Comparison of ENCODE assay signal across 12 mouse cellular contexts in genomic region chr2:154933884-154934283, GRCm38 (mm10). TPM values are rescaled to one million over a fixed set of nuclear protein-coding genes. Genes with fewer than 3 reads are reported as not detected.
DNase-seq lines count a peak whose midpoint lies in the region; ATAC-seq and TF ChIP-seq lines count a peak whose summit lies in the region.
"Had no signal": no experiment of that assay in that cellular context is flagged by ENCODE, and none has a peak within 500 bp of the region (broad histone marks: within the 10 kb centered on the region; RNA-seq: fewer than 3 reads in every experiment).

No protein-coding gene starts in this region.

- no peak overlapping the region for H3K4me3 ChIP-seq in hindbrain, embryonic 14.5 days (replicated peaks; ENCODE audit: low read length)
- H3K4me3 ChIP-seq in hindbrain, embryonic 10.5 days, result no peak overlapping the region
- H3K4me3 ChIP-seq in midbrain, postnatal 0 days (ENCODE audit: low read depth, low read length), result no peak overlapping the region
- H3K4me3 ChIP-seq in midbrain, embryonic 13.5 days (replicated peaks), result no peak overlapping the region
- H3K4me3 ChIP-seq: heart, embryonic 13.5 days; liver, embryonic 13.5 days; megakaryocyte, embryonic 14.5 days; neural tube, embryonic 15.5 days had no signal

- no peaks in the 10 kb centered on the region for H3K4me1 ChIP-seq in hindbrain, embryonic 14.5 days (replicated peaks; ENCODE audit: control insufficient read depth, insufficient read depth, low read length)
- no peaks in the 10 kb centered on the region for H3K4me1 ChIP-seq in hindbrain, embryonic 10.5 days (replicated peaks)
- no peaks in the 10 kb centered on the region for H3K4me1 ChIP-seq in midbrain, postnatal 0 days (ENCODE audit: insufficient read depth, low read length)
- no peaks in the 10 kb centered on the region for H3K4me1 ChIP-seq in midbrain, embryonic 13.5 days (replicated peaks)
- H3K4me1 ChIP-seq: heart, embryonic 13.5 days; liver, embryonic 13.5 days; megakaryocyte, embryonic 14.5 days; neural tube, embryonic 15.5 days had no signal

- peak; percentile 53 for DNase-seq in hindbrain, embryonic 14.5 days (ENCODE audit: low spot score)
- no peak for DNase-seq in hindbrain, embryonic 10.5 days (ENCODE audit: low spot score)
- peak; percentile 61 for DNase-seq in midbrain, postnatal 0 days (ENCODE audit: low spot score)
- DNase-seq in thymus, postnatal 25 days, result peak; percentile 6
- no peak for DNase-seq in cerebellum, postnatal 36 days
- DNase-seq: kidney, adult 11 months; liver, embryonic 13.5 days had no signal

- 72% methylated on average over 4 of the region's 4 CpGs for WGBS in hindbrain, embryonic 14.5 days
- 78% methylated on average over 4 of the region's 4 CpGs for WGBS in hindbrain, embryonic 10.5 days
- WGBS in midbrain, postnatal 0 days, result 42% methylated on average over 4 of the region's 4 CpGs
- 65% methylated on average over 4 of the region's 4 CpGs for whole genome bisulfite sequencing in midbrain, embryonic 13.5 days

- H3K27ac ChIP-seq in hindbrain, embryonic 14.5 days, result no peak overlapping the region
- H3K27ac ChIP-seq in hindbrain, embryonic 10.5 days, result no peak overlapping the region
- H3K27ac ChIP-seq in midbrain, postnatal 0 days (ENCODE audit: low read depth, low read length), result no peak overlapping the region
- no peak overlapping the region for H3K27ac ChIP-seq in midbrain, embryonic 13.5 days
- H3K27ac ChIP-seq: heart, embryonic 13.5 days; liver, embryonic 13.5 days; neural tube, embryonic 15.5 days had no signal

- H3K36me3 ChIP-seq in hindbrain, embryonic 14.5 days (replicated peaks; ENCODE audit: control insufficient read depth, insufficient read depth), result no peaks in the 10 kb centered on the region
- H3K36me3 ChIP-seq in hindbrain, embryonic 10.5 days, result no peaks in the 10 kb centered on the region
- H3K36me3 ChIP-seq in midbrain, postnatal 0 days (ENCODE audit: insufficient read depth, low read length), result no peaks in the 10 kb centered on the region
- H3K36me3 ChIP-seq in midbrain, embryonic 13.5 days, result no peaks in the 10 kb centered on the region
- H3K36me3 ChIP-seq: heart, embryonic 13.5 days; liver, embryonic 13.5 days; neural tube, embryonic 15.5 days had no signal

- no peak overlapping the region for H3K4me2 ChIP-seq in hindbrain, embryonic 14.5 days (replicated peaks)
- H3K4me2 ChIP-seq in midbrain, postnatal 0 days (ENCODE audit: low read depth, low read length, poor library complexity, severe bottlenecking), result no peak overlapping the region
- no peak overlapping the region for H3K4me2 ChIP-seq in midbrain, embryonic 13.5 days (replicated peaks)
- H3K4me2 ChIP-seq: heart, embryonic 13.5 days; liver, embryonic 13.5 days; neural tube, embryonic 15.5 days had no signal

- H3K9me3 ChIP-seq in hindbrain, embryonic 14.5 days (ENCODE audit: control insufficient read depth, low read length), result no peaks in the 10 kb centered on the region
- H3K9me3 ChIP-seq in hindbrain, embryonic 10.5 days, result no peaks in the 10 kb centered on the region
- no peaks in the 10 kb centered on the region for H3K9me3 ChIP-seq in midbrain, postnatal 0 days (ENCODE audit: low read length)
- H3K9me3 ChIP-seq in midbrain, embryonic 13.5 days, result no peaks in the 10 kb centered on the region
- H3K9me3 ChIP-seq: heart, embryonic 13.5 days; liver, embryonic 13.5 days; neural tube, embryonic 15.5 days had no signal

- no peak overlapping the region for H3K9ac ChIP-seq in hindbrain, embryonic 14.5 days
- H3K9ac ChIP-seq in midbrain, postnatal 0 days (replicated peaks; ENCODE audit: low read length, poor library complexity, severe bottlenecking), result no peak overlapping the region
- no peak overlapping the region for H3K9ac ChIP-seq in midbrain, embryonic 13.5 days (replicated peaks)
- H3K9ac ChIP-seq: heart, embryonic 13.5 days; liver, embryonic 13.5 days; neural tube, embryonic 15.5 days had no signal

- ATAC-seq in hindbrain, embryonic 14.5 days (ENCODE audit: low FRiP score), result no peak
- no peak for ATAC-seq in midbrain, postnatal 0 days (ENCODE audit: low FRiP score)
- no peak for ATAC-seq in midbrain, embryonic 13.5 days
- ATAC-seq in common myeloid progenitor, adult 5-6 weeks (replicated peaks; ENCODE audit: low read depth, poor library complexity, severe bottlenecking), result peak; percentile 65; the same call in 1 of the 2 replicates

- peak; percentile 68 for TF ChIP-seq CTCF in midbrain, postnatal 0 days (IDR thresholded peaks at IDR 0.05)

- no peaks in the 10 kb centered on the region; the same call in 1 of the 2 replicates for H3K27me3 ChIP-seq in hindbrain, embryonic 14.5 days (ENCODE audit: control insufficient read depth, insufficient read depth, low read length)
- H3K27me3 ChIP-seq in hindbrain, embryonic 10.5 days (ENCODE audit: insufficient read depth, poor library complexity, severe bottlenecking), result no peaks in the 10 kb centered on the region; the same call in 1 of the 2 replicates
- no peaks in the 10 kb centered on the region for H3K27me3 ChIP-seq in midbrain, postnatal 0 days (ENCODE audit: insufficient read depth, low read length)
- H3K27me3 ChIP-seq in midbrain, embryonic 13.5 days, result peaks cover 5% of the 10 kb centered on the region; the same call in 1 of the 2 replicates

RNA-seq across cellular contexts. Expression of gene Eif2s2, which starts 41.1 kb away (rescaled TPM):
- polyA plus RNA-seq in hindbrain, embryonic 14.5 days (2014; fragmentation: Nextera tagmentation; extraction: Ambion mirVana), result 72.7 and 74.2 TPM in 2 replicates
- 74.1 and 109 TPM in 2 replicates for polyA plus RNA-seq in hindbrain, embryonic 10.5 days (2016; fragmentation: Nextera tagmentation; extraction: Ambion mirVana)
- 47.8 and 58.1 TPM in 2 replicates for total RNA-seq in midbrain, postnatal 0 days (2014; rRNA removed)
- 101 and 114 TPM in 2 replicates for polyA plus RNA-seq in midbrain, postnatal 0 days (2015; fragmentation: Nextera tagmentation; extraction: Ambion mirVana)
- 84.0 and 88.6 TPM in 2 replicates for polyA plus RNA-seq in midbrain, embryonic 13.5 days (2015; fragmentation: Nextera tagmentation; extraction: Ambion mirVana)
- 222 and 224 TPM in 2 replicates for total RNA-seq in common myeloid progenitor, adult 5-6 weeks (2017)

Comparison
In these comparisons a context has a peak if more than half of its experiments do, and no peak if none do; other contexts are left out.
1. DNase-seq: peak in hindbrain, embryonic 14.5 days (single experiment), midbrain, postnatal 0 days (single experiment) and thymus, postnatal 25 days (single experiment); none in hindbrain, embryonic 10.5 days (single experiment) and cerebellum, postnatal 36 days (0 of 2).